Mouse (Mus musculus) frontal cortex, adult 2 months (tissue): ENCODE measurements around the gene Zranb1. TPM values are rescaled to one million over a fixed set of nuclear protein-coding genes. Genes with fewer than 3 reads are reported as not detected.

Experiments
- DNase-seq, 2 experiments: peaks; one replicate each; pipeline ENCODE4 v3.0.0; 2022; ENCODE audit warnings: low spot score in 1 of 2; ENCODE audit errors: extremely low spot score in 1 of 2
- polyA plus RNA-seq: library from polyadenylated mRNA; depleted of rRNA; stranded (reverse); fragments of >200 nt; gene quantifications from 2 replicates; pipeline ENCODE4 v1.2.3, GENCODE M21; 2012

Zranb1 gene
- polyA plus RNA-seq, 1 experiment: 29.0 TPM

- no peak for DNase-seq
Measured at GRCm38 (mm10) chr7:132925227-132925626, 5.7 kb upstream of the Zranb1 start.

GRCm38 (mm10) chr7:132927201-132927600 is 3.7 kb upstream of the Zranb1 start:
- DNase-seq: no peak

- DNase-seq: no peak
Measured at GRCm38 (mm10) chr7:132930055-132930454, 887 bp upstream of the Zranb1 start.

GRCm38 (mm10) chr7:132931560-132932351 is 814 bp downstream of the Zranb1 start:
- peak in 1 of 2 experiments; percentile 27 for DNase-seq

GRCm38 (mm10) chr7:132933331-132933730 is 2.4 kb downstream of the Zranb1 start:
- no peak for DNase-seq

GRCm38 (mm10) chr7:132934743-132935142 is 3.8 kb downstream of the Zranb1 start:
- no peak for DNase-seq

- DNase-seq: no peak
Measured at GRCm38 (mm10) chr7:132939118-132939517, 8.2 kb downstream of the Zranb1 start.

- DNase-seq: no peak
Measured at GRCm38 (mm10) chr7:132940569-132940968, 9.6 kb downstream of the Zranb1 start.

- DNase-seq: no peak
Measured at GRCm38 (mm10) chr7:132949968-132950367, 19.0 kb downstream of the Zranb1 start.

GRCm38 (mm10) chr7:132950613-132951012 is 19.7 kb downstream of the Zranb1 start:
- no peak for DNase-seq

- no peak for DNase-seq
Measured at GRCm38 (mm10) chr7:132964395-132964794, 33.5 kb downstream of the Zranb1 start.

GRCm38 (mm10) chr7:132965707-132966106 is 34.8 kb downstream of the Zranb1 start:
- no peak for DNase-seq

- DNase-seq: no peak
Measured at GRCm38 (mm10) chr7:132972079-132972478, 41.1 kb downstream of the Zranb1 start.

- no peak for DNase-seq
Measured at GRCm38 (mm10) chr7:132976079-132976478, 45.1 kb downstream of the Zranb1 start.

GRCm38 (mm10) chr7:132977981-132978380 is 47.0 kb downstream of the Zranb1 start:
- DNase-seq: no peak

GRCm38 (mm10) chr7:132982639-132983038 is 51.7 kb downstream of the Zranb1 start:
- DNase-seq: no peak

- DNase-seq: no peak
Measured at GRCm38 (mm10) chr7:132989839-132990238, 58.9 kb downstream of the Zranb1 start.

- DNase-seq: no peak
Measured at GRCm38 (mm10) chr7:132991240-132991900, 60.4 kb downstream of the Zranb1 start.

GRCm38 (mm10) chr7:132992967-132993615 is 62.1 kb downstream of the Zranb1 start:
- no peak for DNase-seq

- DNase-seq: no peak
Measured at GRCm38 (mm10) chr7:132994120-132994519, 63.2 kb downstream of the Zranb1 start.

GRCm38 (mm10) chr7:132994628-132995191 is 63.8 kb downstream of the Zranb1 start:
- DNase-seq: no peak
